Mouse (Mus musculus) CH12.LX (cell line): Measurements from ENCODE around the gene Mlip. TPM values are rescaled to one million over a fixed set of nuclear protein-coding genes. Genes with fewer than 3 reads are reported as not detected.

Source experiments
- DNase-seq: peaks from one replicate; pipeline ENCODE4 v3.0.0-alpha.2; 2013; ENCODE audit errors: extremely low read depth
- H3K27ac ChIP-seq: 2 replicates; pipeline ENCODE4 v1.5.1; 2012; ENCODE audit warnings: low read depth, mild to moderate bottlenecking, control low read depth, moderate library complexity; ENCODE audit not compliant: insufficient read depth
- H3K27me3 ChIP-seq: replicated peaks from 2 replicates; pipeline ENCODE3; 2012; ENCODE audit warnings: inconsistent platforms
- H3K36me3 ChIP-seq, 2 experiments: replicated peaks in 1 of 2; 2 replicates each; pipeline versions ENCODE3 to v1.6.1; 2012; ENCODE audit warnings: inconsistent platforms in 1 of 2, low read length in 1 of 2, mild to moderate bottlenecking in 1 of 2, mixed read lengths in 1 of 2, moderate library complexity in 1 of 2; ENCODE audit not compliant: control insufficient read depth in 1 of 2, insufficient read depth in 1 of 2
- H3K4me1 ChIP-seq, 2 experiments: 2 replicates each; pipeline ENCODE4 v1.6.1; 2012; ENCODE audit warnings: inconsistent platforms in 1 of 2, moderate library complexity in 1 of 2; ENCODE audit not compliant: insufficient read depth in 2 of 2, control insufficient read depth in 1 of 2
- H3K4me2 ChIP-seq: 2 replicates; pipeline ENCODE4 v1.6.1; 2012; ENCODE audit warnings: low read depth, mild to moderate bottlenecking, control low read depth; ENCODE audit not compliant: poor library complexity, insufficient read depth, severe bottlenecking
- H3K4me3 ChIP-seq, 3 experiments: fragments of 150-350 bp in 1 of 3; sonication (generic) in 1 of 3; replicated peaks in 1 of 3; 2 replicates each; pipeline versions ENCODE3 to v1.5.1; 2011 to 2012; ENCODE audit warnings: low read depth in 2 of 3, low read length in 2 of 3, mild to moderate bottlenecking in 2 of 3, moderate library complexity in 2 of 3, control low read depth in 1 of 3, improper control_type of control experiment in 1 of 3, inconsistent platforms in 1 of 3, mixed read lengths in 1 of 3; ENCODE audit not compliant: poor library complexity in 1 of 3
- H3K79me2 ChIP-seq: replicated peaks from 2 replicates; pipeline ENCODE4 v1.6.1; 2012; ENCODE audit warnings: mild to moderate bottlenecking, moderate library complexity; ENCODE audit not compliant: control insufficient read depth, poor library complexity, insufficient read depth, severe bottlenecking; ENCODE audit errors: extremely low read depth
- H3K9ac ChIP-seq: 2 replicates; pipeline ENCODE4 v1.6.1; 2012; ENCODE audit warnings: low read depth, mild to moderate bottlenecking, control low read depth, moderate library complexity; ENCODE audit not compliant: insufficient read depth
- H3K9me3 ChIP-seq: replicated peaks from 2 replicates; pipeline ENCODE3; 2012; ENCODE audit warnings: low read length, inconsistent platforms, mixed read lengths
- BHLHE40 ChIP-seq: IDR thresholded peaks from 2 replicates; pipeline ENCODE4 v1.6.1; 2011; ENCODE audit warnings: mild to moderate bottlenecking, low read depth, low read length, improper control_type of control experiment
- CHD2 ChIP-seq: IDR thresholded peaks from 2 replicates; pipeline ENCODE4 v1.6.1; 2011; ENCODE audit warnings: low read length, improper control_type of control experiment
- CTCF ChIP-seq, 2 experiments: IDR thresholded peaks in 1 of 2; conservative IDR thresholded peaks in 1 of 2; 2 replicates each; pipeline ENCODE4 v1.5.1; 2011 to 2012; ENCODE audit warnings: low read depth in 2 of 2, low read length in 2 of 2, improper control_type of control experiment in 1 of 2, inconsistent platforms in 1 of 2, mild to moderate bottlenecking in 1 of 2, moderate library complexity in 1 of 2
- ELF1 ChIP-seq: IDR thresholded peaks from 2 replicates; pipeline ENCODE4 v1.6.1; 2014; ENCODE audit warnings: low read depth, mild to moderate bottlenecking, inconsistent platforms, low read length, improper control_type of control experiment
- EP300 ChIP-seq: IDR thresholded peaks from 2 replicates; pipeline ENCODE4 v1.6.1; 2011; ENCODE audit warnings: low read length, improper control_type of control experiment
- GABPA ChIP-seq: IDR thresholded peaks from 2 replicates; pipeline ENCODE4 v1.6.1; 2012; ENCODE audit warnings: low read depth, low read length, improper control_type of control experiment, inconsistent platforms; ENCODE audit not compliant: insufficient replicate concordance
- IRF4 ChIP-seq: IDR thresholded peaks from 2 replicates; pipeline ENCODE4 v1.6.1; 2014; ENCODE audit warnings: low read depth, mild to moderate bottlenecking, inconsistent platforms, low read length, improper control_type of control experiment
- JUN ChIP-seq: IDR thresholded peaks from 2 replicates; pipeline ENCODE4 v1.6.1; 2011; ENCODE audit warnings: low read depth, mild to moderate bottlenecking, low read length, improper control_type of control experiment, moderate library complexity; ENCODE audit not compliant: insufficient read depth
- JUND ChIP-seq: conservative IDR thresholded peaks from 2 replicates; pipeline ENCODE4 v1.6.1; 2011; ENCODE audit warnings: low read depth, low read length, improper control_type of control experiment
- MAFK ChIP-seq: IDR thresholded peaks from 2 replicates; pipeline ENCODE4 v1.6.1; 2011; ENCODE audit warnings: low read length, improper control_type of control experiment; ENCODE audit not compliant: insufficient replicate concordance
- MAX ChIP-seq: IDR thresholded peaks from 2 replicates; pipeline ENCODE4 v1.6.1; 2011; ENCODE audit warnings: low read length, improper control_type of control experiment
- MXI1 ChIP-seq: IDR thresholded peaks from 2 replicates; pipeline ENCODE4 v1.6.1; 2011; ENCODE audit warnings: mild to moderate bottlenecking, low read depth, low read length, improper control_type of control experiment
- MYC ChIP-seq: IDR thresholded peaks from 2 replicates; pipeline ENCODE4 v1.6.1; 2011; ENCODE audit warnings: low read depth, mild to moderate bottlenecking, improper control_type of control experiment, low read length
- NELFE ChIP-seq: IDR thresholded peaks from 2 replicates; pipeline ENCODE4 v1.6.1; 2011; ENCODE audit warnings: low read depth, low read length, improper control_type of control experiment
- NRF1 ChIP-seq: IDR thresholded peaks from 2 replicates; pipeline ENCODE4 v1.6.1; 2014; ENCODE audit warnings: low read depth, mild to moderate bottlenecking, inconsistent platforms, low read length, improper control_type of control experiment, moderate library complexity
- PAX5 ChIP-seq: IDR thresholded peaks from 2 replicates; pipeline ENCODE4 v1.6.1; 2012; ENCODE audit warnings: low read length, inconsistent platforms, mixed read lengths
- POLR2A ChIP-seq: IDR thresholded peaks from 2 replicates; pipeline ENCODE4 v1.6.1; 2011; ENCODE audit warnings: low read depth, mild to moderate bottlenecking, improper control_type of control experiment, low read length
- RAD21 ChIP-seq: IDR thresholded peaks from 2 replicates; pipeline ENCODE4 v1.6.1; 2011; ENCODE audit warnings: low read depth, mild to moderate bottlenecking, low read length, improper control_type of control experiment, moderate library complexity
- RCOR1 ChIP-seq: conservative IDR thresholded peaks from 2 replicates; pipeline ENCODE4 v1.6.1; 2012; ENCODE audit warnings: low read depth, mild to moderate bottlenecking, inconsistent platforms, low read length, improper control_type of control experiment
- SMC3 ChIP-seq: IDR thresholded peaks from 2 replicates; pipeline ENCODE4 v1.6.1; 2011; ENCODE audit warnings: low read depth, low read length, improper control_type of control experiment
- TBP ChIP-seq: conservative IDR thresholded peaks from 2 replicates; pipeline ENCODE4 v1.6.1; 2011; ENCODE audit warnings: low read depth, low read length, improper control_type of control experiment
- UBTF ChIP-seq: IDR thresholded peaks from 2 replicates; pipeline ENCODE4 v1.6.1; 2012; ENCODE audit warnings: low read depth, mild to moderate bottlenecking, inconsistent platforms, low read length, improper control_type of control experiment, moderate library complexity
- USF1 ChIP-seq: IDR thresholded peaks from 2 replicates; pipeline ENCODE4 v1.6.1; 2014; ENCODE audit warnings: low read depth, mild to moderate bottlenecking, inconsistent platforms, low read length, improper control_type of control experiment
- USF2 ChIP-seq: conservative IDR thresholded peaks from 2 replicates; pipeline ENCODE4 v1.6.1; 2011; ENCODE audit warnings: low read depth, low read length, improper control_type of control experiment
- ZKSCAN1 ChIP-seq: IDR thresholded peaks from 2 replicates; pipeline ENCODE4 v1.6.1; 2012; ENCODE audit warnings: low read depth, inconsistent platforms, low read length, improper control_type of control experiment, borderline replicate concordance
- ZNF384 ChIP-seq: IDR thresholded peaks from 2 replicates; pipeline ENCODE4 v1.6.1; 2012; ENCODE audit warnings: low read depth, low read length, improper control_type of control experiment, inconsistent platforms
- dilution Hi-C: fragments of 300-500 bp; cut with MboI; formaldehyde crosslinking; loops from 2 replicates; pipeline ENCODE4 v1.14.3; 2020; ENCODE audit warnings: low sequenced_read_pairs; ENCODE audit not compliant: extremely low pct_unique_long_range_greater_than_20kb, extremely low pct_ligation_motif_present
- in situ Hi-C: fragments of 300-500 bp; cut with MboI; formaldehyde crosslinking; loops from 3 replicates; pipeline ENCODE4 v1.14.3; 2019; ENCODE audit warnings: low sequenced_read_pairs, low pct_ligation_motif_present, low pct_unique_long_range_greater_than_20kb, mixed read lengths
- polyA plus RNA-seq: library from polyadenylated mRNA; unstranded; fragments of >175 nt; gene quantifications from 2 replicates; pipeline ENCODE4 v1.2.1, GENCODE M21; 2012; ENCODE audit warnings: low read depth; ENCODE audit not compliant: insufficient read length
- total RNA-seq, 2 experiments: library from RNA; depleted of rRNA; stranded (reverse); fragments of 300-350 nt in 1 of 2; fragments of >200 nt in 1 of 2; gene quantifications; 2 replicates each; pipeline ENCODE4 v1.2.3; 2012 to 2014

Gene Mlip
- total and polyA plus RNA-seq, 3 experiments: not detected

DNA sequence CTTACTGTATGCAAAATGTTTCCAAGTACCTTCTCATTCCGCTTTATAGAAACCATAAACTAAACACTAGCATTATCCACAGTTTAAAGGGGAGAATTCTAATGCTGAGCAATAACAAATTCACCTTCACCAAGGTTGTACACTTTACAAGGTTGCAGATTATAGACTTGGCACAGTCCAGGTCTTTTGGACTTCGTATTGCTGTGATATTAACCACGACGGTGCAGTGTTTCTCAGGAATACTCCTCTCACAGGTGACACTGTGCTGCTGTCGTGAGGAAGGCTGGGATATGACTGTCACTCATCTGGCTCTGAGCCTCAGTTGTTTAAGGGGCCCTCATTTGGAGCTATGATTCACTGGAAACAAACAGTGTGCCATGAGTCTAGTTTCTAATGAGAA, 75.5 kb downstream of the Mlip start:
- no peak overlapping the region for H3K4me2 ChIP-seq
- H3K9me3 ChIP-seq: no peaks in the 10 kb centered on the region
- in situ Hi-C loops (no loop called here), dilution Hi-C loops (no loop called here)
- no peak overlapping the region for H3K9ac ChIP-seq
- no peaks in the 10 kb centered on the region for H3K79me2 ChIP-seq
- H3K27ac ChIP-seq: no peak overlapping the region
- H3K4me1 ChIP-seq: no peaks in the 10 kb centered on the region
- H3K36me3 ChIP-seq: no peaks in the 10 kb centered on the region
- DNase-seq: no peak
- no peak for TF ChIP-seq IRF4
- no peak for TF ChIP-seq SMC3
- no peak for TF ChIP-seq BHLHE40
- no peak for TF ChIP-seq RAD21
- no peak for TF ChIP-seq CTCF (conservative IDR thresholded peaks at IDR 0.05 in 1 of 2, IDR thresholded peaks at IDR 0.05 in 1 of 2; ENCODE audit: low read depth in 2 of 2, low read length in 2 of 2)
- TF ChIP-seq CHD2: no peak
- no peak for TF ChIP-seq RCOR1
- no peak for TF ChIP-seq POLR2A
- no peak for TF ChIP-seq GABPA
- no peak for TF ChIP-seq EP300
- TF ChIP-seq PAX5: no peak
- no peak for TF ChIP-seq JUN
- no peak for TF ChIP-seq ELF1
- no peak for TF ChIP-seq USF1
- TF ChIP-seq USF2: no peak
- no peak for TF ChIP-seq MAX
- TF ChIP-seq, all 38 proteins: peak for 0
- Histone ChIP-seq H3K4me3 (no peak overlapping the region), H3K27me3 (no peaks in the 10 kb centered on the region)

DNA sequence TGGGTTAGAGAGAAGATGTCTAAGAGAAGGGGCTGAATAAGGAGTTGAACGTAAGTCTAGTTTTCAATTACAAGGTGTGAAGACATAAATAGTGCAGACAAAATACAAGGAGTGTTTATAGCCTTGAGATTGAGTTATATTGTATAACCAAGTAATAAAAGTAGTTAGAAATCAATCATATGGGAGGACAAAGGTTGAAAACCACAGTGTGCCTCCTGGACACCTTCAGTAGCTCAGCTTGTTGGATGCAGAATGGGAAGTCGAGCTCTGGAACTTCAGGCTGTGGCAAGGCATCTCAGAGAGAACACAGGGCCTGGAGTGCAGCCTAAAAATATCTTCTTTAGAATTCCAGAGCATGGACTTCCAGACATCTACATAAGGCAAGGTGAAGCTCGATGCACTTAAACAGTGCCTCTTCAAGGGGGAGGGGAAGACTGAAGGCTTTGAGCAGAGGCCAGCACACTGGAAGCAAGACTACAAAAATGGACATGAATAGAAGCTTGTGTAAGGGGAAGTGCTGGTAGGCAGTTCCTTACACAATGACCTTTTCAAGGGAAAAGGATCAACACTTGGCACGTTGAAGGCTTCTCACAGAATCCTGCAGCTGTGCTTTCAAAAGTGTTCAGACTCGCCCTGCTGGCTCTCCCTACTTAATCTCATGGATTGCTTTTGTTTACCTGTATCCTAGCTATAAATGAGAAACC, 76.2 kb downstream of the Mlip start:
- Histone ChIP-seq H3K4me2 (no peak overlapping the region), H3K27ac (no peak overlapping the region), H3K79me2 (no peaks in the 10 kb centered on the region), H3K4me3 (no peak overlapping the region), H3K4me1 (no peaks in the 10 kb centered on the region), H3K9me3 (no peaks in the 10 kb centered on the region), H3K27me3 (no peaks in the 10 kb centered on the region), H3K9ac (no peak overlapping the region), H3K36me3 (no peaks in the 10 kb centered on the region)
- TF ChIP-seq MAFK: no peak
- no peak for TF ChIP-seq MYC
- TF ChIP-seq NRF1: no peak
- no peak for TF ChIP-seq TBP
- no peak for TF ChIP-seq CTCF (conservative IDR thresholded peaks at IDR 0.05 in 1 of 2, IDR thresholded peaks at IDR 0.05 in 1 of 2; ENCODE audit: low read depth in 2 of 2, low read length in 2 of 2)
- TF ChIP-seq MXI1: no peak
- no peak for TF ChIP-seq NELFE
- TF ChIP-seq ZNF384: no peak
- TF ChIP-seq JUND: no peak
- no peak for TF ChIP-seq UBTF
- no peak for TF ChIP-seq ZKSCAN1
- DNase-seq: no peak
- in situ Hi-C loops: no loop called here
- dilution Hi-C loops: no loop called here
